Mouse (Mus musculus) fat pad, adult 2 months (tissue): ENCODE results near the gene Slc12a9.

Source experiments
- DNase-seq: peaks from one replicate; pipeline ENCODE4 v3.0.0-alpha.2; 2011; ENCODE audit warnings: low read depth, low spot score; ENCODE audit errors: extremely low read depth

The Slc12a9 gene

DNA sequence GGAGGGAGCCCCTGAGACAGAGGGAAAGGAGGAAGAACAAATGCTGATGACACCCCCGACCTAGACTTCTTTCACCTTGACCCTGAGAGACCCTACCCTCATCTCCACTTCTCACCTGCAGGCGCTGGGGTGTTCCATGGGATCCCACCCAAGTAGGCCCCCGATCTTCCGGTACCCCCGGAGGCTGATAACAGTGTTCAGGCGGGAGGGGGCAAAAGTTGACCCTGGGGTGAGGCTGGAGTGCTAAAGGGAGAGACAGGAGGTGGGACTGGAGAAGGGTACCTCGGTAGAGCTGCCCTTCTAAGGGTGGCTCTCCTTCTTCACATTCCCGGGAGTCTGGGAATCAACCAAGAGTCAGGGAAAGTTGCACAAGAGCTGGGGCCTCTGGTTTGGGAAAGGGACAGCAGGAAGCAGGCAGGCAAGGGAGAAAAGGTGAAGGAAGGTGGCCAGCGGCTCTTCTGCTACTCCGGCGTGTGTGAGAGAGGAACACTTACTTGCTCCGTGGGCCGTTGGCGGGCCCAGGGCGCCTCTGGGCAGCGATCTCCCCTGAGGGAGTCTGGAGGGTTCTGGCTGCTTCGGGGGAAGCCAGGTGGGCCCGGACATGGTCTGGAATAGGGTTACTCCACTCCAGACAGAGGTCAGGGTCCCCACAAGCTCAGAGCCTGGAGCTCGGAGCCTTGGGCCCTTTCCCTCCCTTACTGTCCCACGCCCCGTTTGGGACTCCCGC is 19.8 kb downstream of the Slc12a9 start:
- DNase-seq: no peak

DNA sequence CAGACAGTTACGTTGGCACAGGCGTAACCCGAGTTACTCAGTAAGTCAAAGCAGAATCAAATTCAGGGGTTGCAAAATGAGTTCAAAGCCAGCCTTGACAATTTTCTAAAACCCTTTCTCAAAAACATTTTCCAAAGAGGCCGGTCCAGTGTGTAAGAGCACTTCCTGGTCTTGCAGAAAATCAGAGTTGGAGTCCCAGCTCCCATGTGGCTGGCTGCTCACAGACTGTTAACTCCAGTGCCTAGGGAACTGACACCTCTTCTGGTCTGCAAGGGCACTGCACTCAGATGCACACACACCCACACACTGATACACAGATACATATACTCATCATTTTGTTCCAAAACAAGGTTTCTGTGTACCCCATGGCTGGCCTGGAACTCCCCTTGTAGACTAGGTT is 25.0 kb downstream of the Slc12a9 start:
- no peak for DNase-seq

DNA sequence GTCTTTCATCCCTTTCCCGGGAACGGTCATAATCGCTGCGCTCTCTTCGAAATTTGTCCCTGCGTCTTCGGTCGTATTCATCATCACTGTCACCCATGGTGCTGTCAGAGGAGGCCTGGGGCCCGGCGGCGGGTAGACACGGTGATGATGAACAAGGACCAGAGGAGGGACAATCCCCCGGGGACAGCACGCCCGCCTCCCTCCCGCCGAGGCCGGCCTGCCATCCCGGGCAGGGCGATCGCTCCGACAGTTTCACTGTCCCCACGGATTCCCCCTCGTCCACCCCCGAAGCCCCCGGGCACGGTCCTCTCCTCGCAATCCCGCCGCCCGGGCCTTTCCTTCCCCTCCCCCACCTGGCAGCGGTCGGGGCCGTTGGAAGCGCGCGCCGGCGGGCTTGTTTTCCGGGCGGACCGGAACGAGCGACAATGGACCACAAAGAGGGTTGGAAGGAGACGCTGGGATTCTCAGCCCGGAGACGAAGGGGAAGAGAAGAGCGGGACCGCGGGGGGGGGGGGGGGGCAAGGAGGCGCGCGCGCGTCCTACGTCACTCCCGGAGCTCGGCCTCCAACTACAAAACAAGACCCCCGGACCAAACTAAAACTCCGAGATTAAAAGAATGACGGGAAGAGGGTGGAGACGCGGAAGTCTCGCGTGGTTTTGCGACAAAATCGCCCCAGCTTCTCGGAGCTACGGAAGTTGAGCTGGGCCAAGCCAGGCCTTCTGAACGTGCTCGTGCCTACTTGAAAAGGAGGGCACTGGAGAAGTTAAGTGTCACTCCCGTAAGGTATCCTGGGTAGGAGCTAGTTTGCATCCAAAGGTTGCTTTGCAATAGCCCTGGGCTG is 26.1 kb downstream of the Slc12a9 start, which contains the start of gene Srrt:
Srrt (minus strand) TSS at position 604 of the 842 bp plus-strand sequence.
- peak; percentile 63 for DNase-seq

DNA sequence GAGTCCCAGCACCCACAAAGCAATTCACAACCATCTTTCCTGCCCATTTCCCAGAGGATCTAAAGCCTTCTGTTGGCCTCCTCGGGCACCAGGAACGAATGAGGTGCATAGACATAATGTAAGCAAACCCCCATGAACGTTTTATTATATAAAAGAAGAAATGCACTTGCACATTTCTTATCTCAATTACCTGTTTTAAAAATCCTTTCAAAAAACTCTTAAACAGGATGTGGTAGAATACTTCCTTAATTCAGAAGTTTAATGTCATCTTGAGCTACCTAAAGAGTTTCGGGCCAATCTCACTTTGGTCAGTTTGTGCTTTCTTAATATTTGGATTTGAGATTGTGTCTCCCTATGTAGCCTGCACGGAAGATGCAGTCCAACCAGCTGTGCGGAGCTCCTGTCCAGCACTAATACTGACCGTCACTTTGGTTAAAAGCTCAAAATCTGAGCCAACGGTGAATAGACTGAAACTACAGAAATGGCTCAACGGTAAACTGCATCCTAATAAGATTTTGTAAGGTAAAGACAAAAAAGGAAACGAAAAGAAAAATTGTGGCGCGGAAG is 26.9 kb downstream of the Slc12a9 start:
- DNase-seq: no peak

DNA sequence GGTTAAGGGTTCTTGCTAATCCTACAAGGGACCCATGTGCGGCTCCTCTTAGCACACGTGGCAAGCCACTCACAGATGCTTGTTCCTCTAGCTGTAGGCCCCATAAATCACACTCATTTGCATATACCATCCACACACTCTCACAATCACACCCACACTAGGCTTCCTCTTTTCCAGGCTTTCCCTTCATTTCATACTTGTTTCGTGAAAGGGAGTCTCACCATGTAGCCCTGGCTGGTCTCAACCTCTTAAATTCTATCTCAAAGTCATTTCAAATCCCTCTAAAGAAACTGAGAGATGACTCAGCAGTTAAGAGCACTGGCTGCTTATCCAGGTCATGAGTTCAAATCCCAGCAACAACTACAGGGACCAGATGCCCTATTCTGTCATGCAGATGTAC is 27.6 kb downstream of the Slc12a9 start:
- no peak for DNase-seq

DNA sequence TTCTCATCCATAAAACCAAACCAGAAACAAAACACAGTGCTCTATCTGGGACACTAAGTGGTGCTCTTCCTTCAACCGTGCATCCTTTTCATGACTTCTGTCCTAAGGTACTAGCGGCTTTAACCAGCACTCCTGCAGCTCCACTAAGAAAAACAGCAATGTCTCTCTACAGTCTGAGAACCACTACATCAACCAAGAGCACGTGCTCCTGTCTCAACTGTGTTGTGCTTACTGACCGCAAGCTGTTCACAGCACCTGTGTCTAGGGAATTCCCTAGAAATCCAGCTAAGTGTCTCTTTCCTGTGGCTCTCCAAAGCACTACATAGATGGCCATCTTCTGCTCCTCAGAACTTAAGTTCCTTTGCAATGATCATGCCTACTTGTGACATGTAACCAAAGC is 28.6 kb downstream of the Slc12a9 start:
- DNase-seq: no peak

DNA sequence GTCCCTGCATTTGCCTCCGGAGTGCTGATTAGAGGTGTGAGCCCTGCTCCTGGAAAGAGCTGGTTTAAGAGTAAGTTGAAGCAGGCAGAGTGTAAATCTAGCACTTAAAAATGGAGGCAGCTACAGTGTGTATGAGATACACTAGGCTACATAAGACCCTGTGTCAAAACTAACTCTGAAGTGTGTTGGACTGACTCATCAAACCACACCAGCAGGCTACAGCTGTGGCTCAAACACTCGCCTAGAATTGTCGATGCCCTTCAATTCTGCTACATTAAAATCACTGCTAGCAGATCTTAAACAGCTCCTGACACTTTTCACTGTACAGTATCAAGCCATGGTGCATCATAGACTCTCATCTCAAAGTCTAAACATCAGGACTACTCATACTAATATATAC is 29.2 kb downstream of the Slc12a9 start:
- DNase-seq: no peak

DNA sequence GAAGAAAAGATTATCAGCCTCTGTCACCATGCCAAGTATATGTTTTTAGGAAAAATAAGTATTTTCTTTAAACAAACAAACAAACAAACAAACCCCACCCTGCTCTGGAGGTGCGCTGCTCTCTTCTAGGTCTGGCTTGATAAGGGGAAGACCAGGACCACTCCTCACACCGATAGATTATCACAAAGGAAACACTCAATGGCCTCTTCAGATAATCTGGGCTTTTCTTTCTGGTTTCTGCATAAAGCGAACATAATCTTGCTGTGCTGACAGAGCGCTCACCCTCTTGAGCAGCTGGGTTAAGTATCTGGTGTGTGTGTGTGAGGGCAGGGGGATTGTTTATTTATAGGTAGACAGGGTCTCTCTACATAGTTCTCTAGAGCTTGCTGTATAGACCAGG is 29.8 kb downstream of the Slc12a9 start:
- no peak for DNase-seq

DNA sequence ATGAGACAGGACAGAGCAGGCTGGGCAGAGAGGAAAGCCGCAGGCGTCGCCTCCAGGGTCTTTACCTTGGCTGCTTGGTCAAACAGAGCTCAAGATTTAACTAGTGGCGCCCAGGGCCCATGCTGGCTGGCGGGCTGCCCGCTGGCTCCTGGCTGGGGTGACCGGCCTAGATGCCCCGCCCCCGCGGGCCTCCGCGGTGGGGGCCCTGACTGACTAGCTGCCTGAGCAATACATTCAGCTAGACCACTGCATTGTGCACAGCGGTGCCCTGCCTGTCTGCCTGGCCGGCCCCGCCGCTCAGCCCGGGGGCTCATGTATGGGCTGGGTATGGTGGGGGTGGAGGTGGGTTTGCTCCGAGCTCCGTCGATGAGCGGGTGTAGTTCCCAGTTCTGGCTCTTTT is 32.1 kb downstream of the Slc12a9 start:
- DNase-seq: no peak

DNA sequence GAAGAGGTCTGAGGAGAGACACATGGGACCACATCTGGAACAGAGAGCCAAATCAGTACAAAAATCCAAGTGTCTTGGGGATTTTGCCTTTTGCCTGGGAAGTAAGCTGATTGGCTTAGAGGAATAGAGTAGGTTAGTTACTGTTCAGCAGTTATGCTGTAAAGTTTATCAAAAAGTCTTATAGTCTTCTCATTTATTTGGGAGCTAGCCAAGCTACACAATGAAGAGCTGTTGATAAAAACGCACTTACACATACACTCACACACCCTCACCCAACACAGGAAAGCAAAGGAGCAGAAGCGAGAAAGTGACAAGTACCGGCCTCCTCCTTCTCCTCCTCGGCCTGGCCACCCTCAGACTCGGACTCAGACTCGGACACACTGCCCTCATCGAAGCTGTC is 34.2 kb downstream of the Slc12a9 start:
- DNase-seq: no peak

DNA sequence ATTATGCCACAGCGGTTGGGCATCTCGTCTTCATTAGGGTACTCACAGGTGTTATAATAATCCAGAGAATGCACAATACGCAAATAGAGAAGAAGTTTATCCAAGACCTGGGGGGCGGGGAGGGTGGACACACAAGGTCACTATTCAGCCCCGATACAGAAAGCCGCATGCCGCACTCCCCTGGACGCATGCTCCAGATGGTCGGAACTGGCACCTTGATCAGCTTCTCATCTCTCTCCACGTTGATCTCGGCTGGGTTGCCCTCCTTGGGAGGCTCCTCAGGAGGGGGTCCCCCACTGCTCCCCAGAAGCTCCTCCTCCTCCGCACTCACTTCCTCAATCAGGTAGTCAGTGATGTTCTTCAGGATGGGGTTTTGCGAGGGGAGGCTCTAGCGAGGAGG is 36.3 kb downstream of the Slc12a9 start:
- DNase-seq: no peak

DNA sequence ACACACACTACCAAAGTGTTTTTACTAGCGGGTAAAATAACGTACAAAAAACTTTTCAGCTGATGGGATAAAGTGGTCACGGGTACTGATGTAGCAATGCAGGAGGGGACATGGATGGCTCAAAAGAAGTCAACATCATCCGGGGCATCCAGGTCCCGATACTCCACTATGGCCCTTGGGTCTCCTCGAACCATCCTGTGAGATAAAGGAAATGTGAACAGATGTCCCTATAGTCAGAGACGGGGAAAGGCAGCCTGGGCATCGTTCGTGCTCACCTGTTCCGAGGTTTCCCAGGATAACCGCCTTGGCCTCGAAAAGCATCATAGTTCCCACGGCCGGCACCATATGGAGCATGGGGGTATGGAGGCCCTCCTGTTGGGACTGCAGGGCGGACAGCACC is 37.7 kb downstream of the Slc12a9 start:
- DNase-seq: no peak

DNA sequence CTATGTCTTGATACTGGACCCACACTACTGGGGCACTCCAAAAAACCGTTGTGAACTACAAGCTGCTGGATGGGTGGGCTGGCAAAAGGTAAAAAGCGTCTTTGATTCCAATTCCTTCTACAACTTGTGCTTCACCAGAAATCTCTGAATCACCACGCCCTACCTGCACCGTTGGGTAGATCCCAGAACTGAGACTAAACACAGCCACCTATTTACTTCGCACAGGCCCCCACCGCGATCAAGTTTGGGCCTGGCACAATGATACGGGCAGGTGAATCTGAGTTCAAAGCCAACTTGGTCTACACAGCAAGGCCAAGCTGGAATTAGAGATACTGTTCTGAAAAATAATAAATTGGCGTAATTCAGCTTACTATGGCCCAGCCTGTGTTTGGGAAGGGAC is 38.1 kb downstream of the Slc12a9 start:
- no peak for DNase-seq

DNA sequence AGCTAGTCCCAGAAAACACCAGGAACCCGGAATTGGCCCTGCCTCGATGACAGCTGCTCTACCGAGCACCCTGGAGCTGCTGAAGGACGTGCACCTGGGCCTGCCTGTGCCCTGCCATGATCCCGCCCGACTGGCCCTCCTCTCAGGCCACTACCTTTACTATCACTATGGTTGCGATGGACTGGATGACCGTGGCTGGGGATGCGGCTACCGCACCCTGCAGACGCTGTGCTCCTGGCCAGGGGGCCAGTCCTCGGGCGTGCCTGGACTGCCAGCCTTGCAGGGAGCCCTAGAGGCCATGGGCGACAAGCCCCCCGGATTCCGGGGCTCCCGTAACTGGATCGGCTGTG is 38.7 kb downstream of the Slc12a9 start:
- no peak for DNase-seq

DNA sequence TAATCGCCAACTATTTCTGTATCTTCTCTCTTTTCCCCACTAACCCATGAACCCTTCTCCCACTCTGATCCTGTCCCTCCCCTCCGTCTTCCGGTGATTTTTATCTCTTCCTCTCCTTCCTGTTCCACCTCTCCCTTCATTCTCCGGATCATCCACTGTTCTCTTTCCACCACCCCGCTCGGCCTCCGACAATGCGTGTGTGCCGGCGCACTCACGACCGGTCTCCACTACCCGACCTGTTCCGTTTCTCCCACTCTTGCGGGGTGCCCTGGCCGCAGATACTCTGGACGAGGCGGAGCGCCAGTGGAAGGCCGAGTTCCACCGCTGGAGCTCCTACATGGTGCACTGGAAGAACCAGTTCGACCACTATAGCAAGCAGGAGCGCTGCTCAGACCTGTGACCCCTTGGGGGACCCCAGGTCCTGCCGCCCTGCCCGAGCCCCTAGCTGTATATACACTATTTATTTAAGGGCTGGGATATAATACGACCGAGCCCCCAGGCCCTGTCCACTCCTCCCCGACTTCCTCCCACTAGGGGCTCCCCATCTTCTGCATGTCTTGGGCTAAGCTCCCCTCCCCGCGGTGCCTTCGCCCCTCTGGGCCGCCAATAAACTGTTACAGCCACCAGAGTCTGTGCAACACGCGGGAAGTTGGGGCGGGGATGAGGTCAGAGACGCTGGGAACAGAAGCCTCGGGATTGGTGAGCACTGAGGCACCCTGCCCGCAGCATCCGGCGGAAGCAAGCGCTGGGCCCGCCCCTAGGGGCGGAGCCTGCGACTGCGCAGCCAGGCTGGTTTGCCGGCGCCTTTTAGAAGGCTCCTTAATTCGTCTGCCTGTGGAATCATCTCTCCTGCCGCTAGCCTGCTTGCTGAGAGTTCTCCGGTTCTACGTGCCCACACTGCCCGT is 39.3 kb downstream of the Slc12a9 start, which contains the start of gene Ufsp1:
Ufsp1 (plus strand) TSS at position 791 of the 905 bp plus-strand sequence.
- DNase-seq: peak; percentile 47

DNA sequence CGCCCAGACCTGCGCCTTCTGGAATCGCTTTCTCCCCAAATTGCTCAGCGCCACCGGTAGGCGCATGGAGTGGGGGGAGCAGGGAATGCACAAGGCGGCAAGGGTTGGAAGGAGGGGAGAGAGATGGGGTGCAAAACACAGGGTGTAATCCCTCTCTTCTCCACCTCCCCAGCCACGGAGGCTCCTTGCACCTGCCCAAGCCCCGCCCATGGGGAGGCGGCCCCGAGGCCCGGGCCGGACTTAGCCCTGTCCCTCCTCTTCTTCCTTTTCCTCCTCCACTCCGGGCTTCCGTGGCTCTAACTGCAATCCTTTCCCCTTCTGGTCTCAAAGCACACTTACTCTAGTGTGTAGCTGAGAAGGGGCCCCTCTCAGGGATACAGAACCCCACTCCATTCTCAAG is 40.1 kb downstream of the Slc12a9 start:
- no peak for DNase-seq

DNA sequence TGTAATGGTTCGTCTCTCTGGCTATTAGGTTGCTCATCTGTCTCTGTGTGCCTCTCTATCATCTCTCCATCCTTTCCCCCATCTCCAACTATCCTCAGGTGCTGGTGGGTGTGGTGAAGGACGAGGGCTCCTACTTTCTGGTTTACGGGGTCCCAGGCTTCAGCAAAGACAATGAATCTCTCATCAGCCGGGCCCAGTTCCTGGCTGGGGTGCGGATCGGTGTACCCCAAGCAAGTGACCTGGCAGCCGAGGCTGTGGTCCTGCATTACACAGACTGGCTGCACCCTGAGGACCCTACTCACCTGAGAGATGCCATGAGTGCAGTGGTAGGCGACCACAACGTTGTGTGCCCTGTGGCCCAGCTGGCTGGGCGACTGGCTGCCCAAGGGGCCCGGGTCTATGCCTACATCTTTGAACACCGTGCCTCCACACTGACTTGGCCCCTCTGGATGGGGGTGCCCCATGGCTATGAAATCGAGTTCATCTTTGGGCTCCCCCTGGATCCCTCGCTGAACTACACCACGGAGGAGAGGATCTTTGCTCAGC is 41.9 kb downstream of the Slc12a9 start:
- DNase-seq: no peak

DNA sequence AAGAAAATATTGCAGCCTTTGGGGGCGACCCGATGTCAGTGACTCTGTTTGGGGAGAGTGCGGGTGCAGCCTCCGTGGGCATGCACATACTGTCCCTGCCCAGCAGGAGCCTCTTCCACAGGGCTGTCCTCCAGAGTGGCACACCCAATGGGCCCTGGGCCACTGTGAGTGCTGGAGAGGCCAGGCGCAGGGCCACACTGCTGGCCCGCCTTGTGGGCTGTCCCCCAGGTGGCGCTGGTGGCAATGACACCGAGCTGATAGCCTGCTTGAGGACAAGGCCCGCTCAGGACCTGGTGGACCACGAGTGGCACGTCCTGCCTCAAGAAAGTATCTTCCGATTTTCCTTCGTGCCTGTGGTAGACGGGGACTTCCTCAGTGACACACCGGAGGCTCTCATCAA is 42.7 kb downstream of the Slc12a9 start:
- no peak for DNase-seq

DNA sequence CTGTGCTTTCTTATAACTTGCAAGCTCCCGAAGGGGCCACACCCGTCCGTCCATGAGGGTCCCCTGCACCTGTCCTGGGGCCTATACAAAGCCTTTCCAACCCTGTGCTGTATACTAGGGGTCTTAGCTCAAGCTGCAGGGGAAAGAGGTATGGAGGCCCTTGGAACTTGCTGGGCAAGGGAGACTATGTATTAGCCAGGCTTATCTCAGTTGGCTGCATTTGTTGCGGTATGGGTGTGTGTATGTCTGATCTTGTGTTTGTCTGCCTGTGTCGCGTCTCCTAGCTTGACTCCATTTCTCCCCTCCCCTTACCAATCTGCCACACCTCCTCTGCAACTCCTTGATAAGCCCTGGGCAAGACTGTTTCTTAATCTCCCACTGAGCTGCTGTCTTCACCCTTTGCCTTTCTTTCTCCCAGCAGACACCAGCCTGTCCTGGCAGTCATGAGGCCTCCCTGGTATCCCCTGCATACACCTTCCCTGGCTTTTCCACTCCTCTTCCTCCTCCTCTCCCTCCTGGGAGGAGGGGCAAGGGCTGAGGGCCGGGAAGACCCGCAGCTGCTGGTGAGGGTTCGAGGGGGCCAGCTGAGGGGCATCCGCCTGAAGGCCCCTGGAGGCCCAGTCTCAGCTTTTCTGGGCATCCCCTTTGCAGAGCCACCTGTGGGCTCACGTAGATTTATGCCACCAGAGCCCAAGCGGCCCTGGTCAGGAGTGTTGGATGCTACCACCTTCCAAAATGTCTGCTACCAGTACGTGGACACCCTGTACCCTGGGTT is 43.6 kb downstream of the Slc12a9 start:
- DNase-seq: no peak

DNA sequence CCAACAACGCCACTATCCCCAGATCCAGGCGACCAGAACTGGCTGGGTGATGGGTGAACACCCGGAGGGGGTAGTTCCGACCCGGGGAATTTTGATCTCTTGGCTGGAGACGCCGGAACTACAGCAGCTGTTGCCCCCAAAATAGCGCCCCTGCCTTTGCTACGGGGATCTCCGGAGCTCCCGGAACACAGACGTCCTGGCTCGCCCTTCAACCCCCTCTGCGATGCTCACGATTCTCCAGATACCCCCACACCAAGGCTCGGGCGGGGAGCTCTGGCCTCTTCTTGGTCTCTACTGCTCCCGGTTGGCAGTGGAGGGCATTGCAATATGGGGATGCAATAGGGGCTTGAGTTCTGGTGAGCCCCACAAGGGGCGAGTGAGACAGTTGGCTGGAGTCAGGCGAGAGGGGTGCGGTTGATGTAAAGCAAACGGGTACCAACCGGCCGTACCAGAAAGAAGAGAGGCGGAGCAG is 44.4 kb downstream of the Slc12a9 start:
- DNase-seq: no peak
